9 mouse cellular contexts compared by ENCODE assay signal in genomic region chr4:108618586-108618985, GRCm38 (mm10). TPM values are rescaled to one million over a fixed set of nuclear protein-coding genes. Genes with fewer than 3 reads are reported as not detected.
A peak's percentile ranks its signal among the peaks of the same experiment; 100 is the strongest.
DNase-seq lines count a peak whose midpoint lies in the region; ATAC-seq and TF ChIP-seq lines count a peak whose summit lies in the region.
"Had no signal": no experiment of that assay in that cellular context is flagged by ENCODE, and none has a peak within 500 bp of the region (broad histone marks: within the 10 kb centered on the region; RNA-seq: fewer than 3 reads in every experiment).

No protein-coding gene starts in this region.

- H3K9me3 ChIP-seq in heart, embryonic 12.5 days (replicated peaks): no peaks in the 10 kb centered on the region
- H3K9me3 ChIP-seq in forebrain, embryonic 12.5 days: no peaks in the 10 kb centered on the region
- no peaks in the 10 kb centered on the region for H3K9me3 ChIP-seq in limb, embryonic 14.5 days (ENCODE audit: control insufficient read depth, low read length)
- H3K9me3 ChIP-seq: G1E had no signal

- WGBS in heart, embryonic 12.5 days: 74% methylated on average over 4 of the region's 4 CpGs
- WGBS in forebrain, embryonic 12.5 days: 75% methylated on average over 4 of the region's 4 CpGs
- 65% methylated on average over 4 of the region's 4 CpGs for WGBS in limb, embryonic 14.5 days

- peak overlapping the region; percentile 86 for H3K4me2 ChIP-seq in heart, embryonic 12.5 days
- H3K4me2 ChIP-seq in forebrain, embryonic 12.5 days: peak overlapping the region; percentile 84
- peak overlapping the region; percentile 83 for H3K4me2 ChIP-seq in limb, embryonic 14.5 days (replicated peaks; ENCODE audit: low read depth, low read length, severe bottlenecking)

- no peak for DNase-seq in heart, adult 9 months (ENCODE audit: low spot score in 2 of 2)
- DNase-seq in A20 (ENCODE audit: low read depth, low spot score): peak; percentile 58
- DNase-seq in limb, embryonic 14.5 days (ENCODE audit: low spot score): no peak
- no peak for DNase-seq in embryo, embryonic 10.5 days (ENCODE audit: low spot score)
- DNase-seq in right cerebral cortex, adult 18-20 months: no peak
- DNase-seq in right cerebral cortex, postnatal 14 days: no peak

- no peak overlapping the region for H3K27ac ChIP-seq in heart, embryonic 12.5 days (ENCODE audit: poor library complexity, severe bottlenecking)
- no peak overlapping the region for H3K27ac ChIP-seq in forebrain, embryonic 12.5 days
- peak overlapping the region; percentile 92; the same call in 1 of the 2 replicates for H3K27ac ChIP-seq in limb, embryonic 14.5 days (replicated peaks; ENCODE audit: low read depth, low read length)

- peak overlapping the region; percentile 75 for H3K4me3 ChIP-seq in heart, embryonic 12.5 days
- H3K4me3 ChIP-seq in forebrain, embryonic 12.5 days (replicated peaks): peak overlapping the region; percentile 77
- H3K4me3 ChIP-seq in limb, embryonic 14.5 days (replicated peaks; ENCODE audit: low read length): peak overlapping the region; percentile 74; the same call in 1 of the 2 replicates

- TF ChIP-seq POLR2A in limb, embryonic 14.5 days (IDR thresholded peaks at IDR 0.05; ENCODE audit: borderline replicate concordance, extremely low read depth, insufficient read depth, insufficient read length): no peak

- H3K27me3 ChIP-seq in heart, embryonic 12.5 days (replicated peaks): no peaks in the 10 kb centered on the region
- H3K27me3 ChIP-seq in forebrain, embryonic 12.5 days: no peaks in the 10 kb centered on the region
- H3K27me3 ChIP-seq in limb, embryonic 14.5 days (ENCODE audit: control insufficient read depth, insufficient read depth, low read length): no peaks in the 10 kb centered on the region

- H3K9ac ChIP-seq in heart, embryonic 12.5 days: peak overlapping the region; percentile 83
- H3K9ac ChIP-seq in forebrain, embryonic 12.5 days: peak overlapping the region; percentile 94; the same call in 1 of the 2 replicates
- peak overlapping the region; percentile 87; the same call in 1 of the 2 replicates for H3K9ac ChIP-seq in limb, embryonic 14.5 days (ENCODE audit: low read depth, low read length, severe bottlenecking)

- ATAC-seq in heart, embryonic 12.5 days (ENCODE audit: insufficient number of reproducible peaks, low FRiP score): no peak
- ATAC-seq in forebrain, embryonic 12.5 days (ENCODE audit: low FRiP score): no peak
- ATAC-seq in limb, embryonic 14.5 days (ENCODE audit: low FRiP score, low read depth): no peak

- H3K4me1 ChIP-seq in heart, embryonic 12.5 days (replicated peaks): peaks cover 14% of the 10 kb centered on the region
- H3K4me1 ChIP-seq in forebrain, embryonic 12.5 days: peaks cover 15% of the 10 kb centered on the region
- H3K4me1 ChIP-seq in limb, embryonic 14.5 days (ENCODE audit: control insufficient read depth, insufficient read depth, low read length): peaks cover 12% of the 10 kb centered on the region

- peaks cover 12% of the 10 kb centered on the region; the same call in 1 of the 2 replicates for H3K36me3 ChIP-seq in heart, embryonic 12.5 days
- peaks cover 22% of the 10 kb centered on the region for H3K36me3 ChIP-seq in forebrain, embryonic 12.5 days (replicated peaks)
- 0 out of 2 replicates have a peak, but pooled peaks cover 2% of the 10 kb centered on the region for H3K36me3 ChIP-seq in limb, embryonic 14.5 days (ENCODE audit: control insufficient read depth, insufficient read depth, low read length)

RNA-seq across cellular contexts. Expression of gene Cc2d1b, which starts 1.2 kb away (rescaled TPM):
- 18.9 and 19.3 TPM in 2 replicates for polyA plus RNA-seq in heart, embryonic 12.5 days (2016; fragmentation: Nextera tagmentation; extraction: Ambion mirVana)
- polyA plus RNA-seq in forebrain, embryonic 12.5 days (2016; fragmentation: Nextera tagmentation; extraction: Ambion mirVana): 22.8 and 29.1 TPM in 2 replicates
- polyA plus RNA-seq in limb, embryonic 14.5 days (2012; rRNA removed): 53.4 and 56.2 TPM in 2 replicates
- polyA plus RNA-seq in limb, embryonic 14.5 days (2014; fragmentation: Nextera tagmentation; extraction: Ambion mirVana): 28.9 and 32.4 TPM in 2 replicates

RNA-seq across cellular contexts. Expression of gene Orc1, which starts 39.4 kb away (rescaled TPM):
- polyA plus RNA-seq in heart, embryonic 12.5 days (2016; fragmentation: Nextera tagmentation; extraction: Ambion mirVana): 6.2 and 7.2 TPM in 2 replicates
- 11.4 and 13.0 TPM in 2 replicates for polyA plus RNA-seq in forebrain, embryonic 12.5 days (2016; fragmentation: Nextera tagmentation; extraction: Ambion mirVana)
- 6.4 and 7.4 TPM in 2 replicates for polyA plus RNA-seq in limb, embryonic 14.5 days (2012; rRNA removed)
- 9.2 and 9.3 TPM in 2 replicates for polyA plus RNA-seq in limb, embryonic 14.5 days (2014; fragmentation: Nextera tagmentation; extraction: Ambion mirVana)

RNA-seq across cellular contexts. Expression of gene Prpf38a, which starts 39.5 kb away (rescaled TPM):
- 58.3 and 61.2 TPM in 2 replicates for polyA plus RNA-seq in heart, embryonic 12.5 days (2016; fragmentation: Nextera tagmentation; extraction: Ambion mirVana)
- 107 and 112 TPM in 2 replicates for polyA plus RNA-seq in forebrain, embryonic 12.5 days (2016; fragmentation: Nextera tagmentation; extraction: Ambion mirVana)
- polyA plus RNA-seq in limb, embryonic 14.5 days (2012; rRNA removed): 29.4 and 51.7 TPM in 2 replicates
- 78.1 and 83.0 TPM in 2 replicates for polyA plus RNA-seq in limb, embryonic 14.5 days (2014; fragmentation: Nextera tagmentation; extraction: Ambion mirVana)
